Mouse (Mus musculus): Measurements from ENCODE around the gene Tubg1.

GRCm38 (mm10) chr11:101138536-101139181 lies 18.9 kb downstream of the Tubg1 start:
- TF ChIP-seq CTCF (conservative IDR thresholded peaks at IDR 0.05; ENCODE audit: insufficient read depth, insufficient read length, low read depth, low read length): no peak
- no peak for TF ChIP-seq POLR2A (IDR thresholded peaks at IDR 0.05; ENCODE audit: low read depth, low read length)
